Mouse (Mus musculus) kidney, embryonic 15.5 days (tissue): ENCODE data around the gene Elovl2. TPM values are rescaled to one million over a fixed set of nuclear protein-coding genes. Genes with fewer than 3 reads are reported as not detected.

ENCODE experiments used
- ATAC-seq: fragments of 200-750 bp; cut with Nextera tagmentation; replicated peaks from 2 replicates; pipeline ENCODE4 v1.8.0; 2017; ENCODE audit warnings: moderate TSS enrichment; ENCODE audit not compliant: low FRiP score
- H3K27ac ChIP-seq: fragments of 300-500 bp; sonication (generic); 2 replicates; pipeline ENCODE4 v1.5.1; 2015; ENCODE audit warnings: mild to moderate bottlenecking, inconsistent platforms
- H3K27me3 ChIP-seq: fragments of 300-500 bp; sonication (generic); 2 replicates; pipeline ENCODE4 v1.6.1; 2015; ENCODE audit warnings: inconsistent platforms
- H3K36me3 ChIP-seq: fragments of 300-500 bp; sonication (generic); 2 replicates; pipeline ENCODE4 v1.6.1; 2015; ENCODE audit warnings: inconsistent platforms
- H3K4me1 ChIP-seq: fragments of 300-500 bp; sonication (generic); 2 replicates; pipeline ENCODE4 v1.6.1; 2015; ENCODE audit warnings: inconsistent platforms
- H3K4me2 ChIP-seq: fragments of 300-500 bp; sonication (generic); 2 replicates; pipeline ENCODE4 v1.6.1; 2015; ENCODE audit warnings: moderate library complexity, mild to moderate bottlenecking, inconsistent platforms
- H3K4me3 ChIP-seq: fragments of 300-500 bp; sonication (generic); replicated peaks from 2 replicates; pipeline ENCODE4 v1.5.1; 2015; ENCODE audit warnings: mild to moderate bottlenecking, inconsistent platforms
- H3K9ac ChIP-seq: fragments of 300-500 bp; sonication (generic); 2 replicates; pipeline ENCODE4 v1.6.1; 2015; ENCODE audit warnings: mild to moderate bottlenecking, inconsistent platforms
- H3K9me3 ChIP-seq: fragments of 300-500 bp; sonication (generic); replicated peaks from 2 replicates; pipeline ENCODE4 v1.6.1; 2016; ENCODE audit warnings: inconsistent platforms
- WGBS: fragments of 180-500 bp; shearing (Covaris S2); methylation state at CpG from one replicate; pipeline ENCODE4 v1.1.7; 2015; ENCODE audit warnings: mixed read lengths; 5-methylcytosine and 5-hydroxymethylcytosine counted together
- polyA plus RNA-seq: library from polyadenylated mRNA; unstranded; fragments of >200 nt; fragmentation: Nextera tagmentation; extraction: Ambion mirVana; gene quantifications from 2 replicates; pipeline ENCODE4 v1.2.1, GENCODE M21; 2015

The Elovl2 gene
- polyA plus RNA-seq, 1 experiment from 2014 or later, result 19.2 TPM

DNA sequence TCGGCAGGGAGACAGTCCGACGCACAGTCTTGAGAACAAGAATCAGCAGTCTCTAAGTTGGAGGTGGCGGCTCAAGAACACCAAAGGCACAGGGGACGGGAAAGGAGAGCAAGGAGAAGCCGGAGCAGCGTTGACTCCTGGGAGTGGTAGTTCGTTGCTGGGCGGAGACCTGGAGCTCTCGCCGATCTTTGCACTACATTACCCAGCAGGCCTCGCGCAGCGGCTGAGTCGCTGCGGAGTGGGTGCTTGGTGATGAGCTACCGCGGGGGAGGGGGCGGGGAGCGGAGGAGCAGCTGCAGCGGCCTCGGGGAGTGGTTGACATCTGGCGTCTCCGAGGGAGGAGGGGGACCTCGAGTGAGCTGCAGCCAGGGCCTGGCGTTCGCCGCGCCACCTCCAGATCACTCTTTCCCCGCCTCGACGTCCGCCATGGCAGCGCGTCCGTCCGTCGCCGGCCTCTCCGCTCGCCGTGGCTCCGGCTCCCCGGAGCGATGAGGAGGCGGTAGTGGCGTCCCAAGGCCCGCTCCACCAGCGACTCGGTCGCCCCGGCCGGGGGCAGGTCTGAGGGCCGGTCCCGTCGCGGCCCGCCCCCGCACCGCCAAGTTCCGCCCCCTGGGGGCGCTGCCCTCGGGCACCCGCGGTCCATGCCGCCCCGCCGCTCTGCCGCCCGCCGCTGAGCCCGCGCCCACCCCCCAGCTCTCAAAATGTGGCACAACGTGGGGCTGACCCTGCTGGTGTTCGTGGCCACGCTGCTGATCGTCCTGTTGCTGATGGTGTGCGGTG lies 29.5 kb upstream of the Elovl2 start, which contains the start of gene Smim13:
Gene Smim13 (plus strand): TSS at position 307 of the 780 bp plus-strand sequence.
- peak within 1 kb of the TSS; percentile 80 for H3K4me3 ChIP-seq
- peaks cover 22% of the 10 kb centered on the region for H3K4me1 ChIP-seq
- no peaks in the 10 kb centered on the region for H3K27me3 ChIP-seq
- WGBS, result under 1% methylated on average over 58 of the region's 78 CpGs
- peak; percentile 98 for ATAC-seq
- peak within 1 kb of the TSS; percentile 77 for H3K9ac ChIP-seq
- peak within 1 kb of the TSS; percentile 87 for H3K4me2 ChIP-seq
- no peaks in the 10 kb centered on the region for H3K9me3 ChIP-seq
- peak within 1 kb of the TSS; percentile 93 for H3K27ac ChIP-seq
- no peaks in the 10 kb centered on the region for H3K36me3 ChIP-seq

DNA sequence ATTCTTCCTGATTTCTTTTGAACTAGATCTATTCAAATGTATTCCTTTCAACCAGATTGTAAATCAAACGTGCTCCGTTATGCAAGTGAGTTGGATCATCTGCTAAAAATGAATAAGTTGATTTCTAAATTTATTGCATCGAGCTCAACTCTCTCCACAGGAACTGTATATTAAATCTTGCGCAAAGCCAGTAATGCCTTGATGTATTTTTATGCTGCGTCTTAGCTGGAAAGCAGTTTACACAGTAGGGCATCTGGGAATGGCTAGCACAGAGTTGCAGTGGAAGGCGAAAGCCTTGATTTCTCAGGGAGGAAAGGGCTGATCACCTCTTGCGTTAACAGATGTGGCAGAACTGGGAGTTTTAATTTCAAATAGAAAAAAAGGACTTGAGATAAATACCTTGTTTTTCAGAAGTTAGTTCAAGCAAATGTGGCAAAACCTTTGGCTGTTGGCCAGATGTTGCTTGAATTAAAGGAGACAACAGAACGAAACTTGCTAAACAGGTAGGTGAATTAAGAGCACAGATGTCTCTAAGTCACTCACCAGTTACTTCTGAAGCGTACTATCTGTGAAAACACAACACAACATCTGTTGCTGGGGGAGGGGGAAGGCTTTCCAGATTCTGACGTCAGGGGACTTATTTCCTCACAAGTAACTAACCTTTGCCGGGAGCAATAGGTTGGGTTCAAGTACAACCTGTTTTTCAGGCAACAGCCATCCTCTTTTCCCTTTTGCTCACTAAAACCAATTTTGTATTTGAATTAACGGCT lies 28.7 kb upstream of the Elovl2 start:
- Histone ChIP-seq H3K4me3 (peak overlapping the region; percentile 80), H3K9me3 (no peaks in the 10 kb centered on the region), H3K27me3 (no peaks in the 10 kb centered on the region), H3K4me1 (peaks cover 22% of the 10 kb centered on the region), H3K27ac (peak overlapping the region; percentile 61; the same call in 1 of the 2 replicates), H3K4me2 (peak overlapping the region; percentile 87), H3K36me3 (no peaks in the 10 kb centered on the region), H3K9ac (peak overlapping the region; percentile 45; the same call in 1 of the 2 replicates)
- peak; percentile 2; the same call in 1 of the 2 replicates for ATAC-seq
- 41% methylated on average over 12 of the region's 12 CpGs for WGBS

DNA sequence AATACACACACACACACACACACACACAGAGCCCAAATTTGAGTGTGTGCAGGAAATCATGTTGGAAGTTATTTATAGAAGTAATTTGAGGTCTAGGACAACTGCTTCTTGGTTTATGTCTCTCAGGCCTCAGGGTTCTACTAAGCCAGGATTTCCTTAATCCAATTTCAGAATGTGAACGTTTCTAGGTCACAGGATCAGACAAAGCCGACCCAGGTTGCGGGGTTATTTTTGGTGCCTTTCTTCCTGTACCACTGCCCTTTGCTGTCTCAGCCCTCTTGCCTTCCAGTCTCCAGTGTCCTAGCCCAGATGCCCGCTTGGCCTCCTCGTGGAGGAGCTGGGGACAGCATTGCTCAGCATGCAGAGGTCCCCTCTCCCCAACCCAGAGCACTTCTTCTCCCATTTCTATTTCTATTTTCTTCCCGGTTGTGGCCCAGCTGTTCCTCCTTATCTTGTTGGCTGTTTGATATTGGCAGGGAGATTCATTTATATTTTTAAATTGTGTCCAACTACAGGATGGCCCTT lies 24.2 kb upstream of the Elovl2 start:
- Histone ChIP-seq H3K36me3 (no peaks in the 10 kb centered on the region), H3K4me1 (0 out of 2 replicates have a peak, but pooled peaks cover 6% of the 10 kb centered on the region), H3K9ac (no peak overlapping the region), H3K9me3 (no peaks in the 10 kb centered on the region), H3K27me3 (peaks cover 13% of the 10 kb centered on the region), H3K4me3 (no peak overlapping the region), H3K27ac (no peak overlapping the region), H3K4me2 (no peak overlapping the region)
- no peak for ATAC-seq
- 59% methylated on average over 6 of the region's 6 CpGs for WGBS

DNA sequence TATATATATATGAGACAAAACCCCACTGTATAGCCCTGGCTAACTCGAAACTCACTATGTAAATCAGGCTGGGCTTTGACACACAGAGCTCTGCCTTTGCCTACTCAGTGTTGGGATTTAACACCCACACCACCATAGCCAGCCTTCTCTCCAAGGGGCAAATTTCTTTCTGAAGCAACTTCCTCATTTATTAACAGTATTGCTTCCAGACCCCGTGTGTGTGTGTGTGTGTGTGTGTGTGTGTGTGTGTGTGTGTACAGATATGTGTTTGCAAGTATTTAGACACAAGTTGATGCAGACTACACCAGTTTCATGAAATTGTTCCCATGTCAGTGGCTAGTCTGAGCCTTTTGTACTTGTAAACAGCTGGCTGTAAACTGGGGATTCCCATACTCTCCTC lies 21.4 kb upstream of the Elovl2 start:
- no peak overlapping the region for H3K4me3 ChIP-seq
- 68% methylated on average over 2 of the region's 2 CpGs for WGBS
- no peak overlapping the region for H3K27ac ChIP-seq
- peaks cover 17% of the 10 kb centered on the region for H3K27me3 ChIP-seq
- H3K4me2 ChIP-seq, result no peak overlapping the region
- ATAC-seq, result no peak
- no peaks in the 10 kb centered on the region for H3K4me1 ChIP-seq
- H3K9me3 ChIP-seq, result no peaks in the 10 kb centered on the region
- no peaks in the 10 kb centered on the region for H3K36me3 ChIP-seq
- H3K9ac ChIP-seq, result no peak overlapping the region

DNA sequence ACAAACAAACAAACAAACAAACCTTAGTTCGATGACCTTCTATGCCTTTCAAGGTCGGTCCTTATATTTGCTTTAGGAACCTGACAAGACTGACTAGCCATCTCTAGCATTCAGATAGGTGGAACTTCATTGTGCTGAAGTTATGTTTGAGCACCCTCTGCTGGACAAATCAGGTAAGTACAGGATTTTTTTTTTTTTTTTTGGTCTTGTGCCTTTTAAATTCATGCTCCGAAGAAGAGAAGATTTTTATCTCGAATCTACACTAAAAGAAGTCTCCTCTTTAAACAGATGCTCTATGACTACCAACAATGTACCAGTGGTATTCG lies 18.6 kb upstream of the Elovl2 start:
- Histone ChIP-seq H3K4me3 (no peak overlapping the region), H3K4me2 (no peak overlapping the region), H3K27ac (no peak overlapping the region), H3K4me1 (no peaks in the 10 kb centered on the region), H3K27me3 (peaks cover 17% of the 10 kb centered on the region), H3K36me3 (no peaks in the 10 kb centered on the region), H3K9me3 (no peaks in the 10 kb centered on the region), H3K9ac (no peak overlapping the region)
- ATAC-seq, result no peak
- WGBS, result 8% methylated on average over 5 of the region's 5 CpGs

DNA sequence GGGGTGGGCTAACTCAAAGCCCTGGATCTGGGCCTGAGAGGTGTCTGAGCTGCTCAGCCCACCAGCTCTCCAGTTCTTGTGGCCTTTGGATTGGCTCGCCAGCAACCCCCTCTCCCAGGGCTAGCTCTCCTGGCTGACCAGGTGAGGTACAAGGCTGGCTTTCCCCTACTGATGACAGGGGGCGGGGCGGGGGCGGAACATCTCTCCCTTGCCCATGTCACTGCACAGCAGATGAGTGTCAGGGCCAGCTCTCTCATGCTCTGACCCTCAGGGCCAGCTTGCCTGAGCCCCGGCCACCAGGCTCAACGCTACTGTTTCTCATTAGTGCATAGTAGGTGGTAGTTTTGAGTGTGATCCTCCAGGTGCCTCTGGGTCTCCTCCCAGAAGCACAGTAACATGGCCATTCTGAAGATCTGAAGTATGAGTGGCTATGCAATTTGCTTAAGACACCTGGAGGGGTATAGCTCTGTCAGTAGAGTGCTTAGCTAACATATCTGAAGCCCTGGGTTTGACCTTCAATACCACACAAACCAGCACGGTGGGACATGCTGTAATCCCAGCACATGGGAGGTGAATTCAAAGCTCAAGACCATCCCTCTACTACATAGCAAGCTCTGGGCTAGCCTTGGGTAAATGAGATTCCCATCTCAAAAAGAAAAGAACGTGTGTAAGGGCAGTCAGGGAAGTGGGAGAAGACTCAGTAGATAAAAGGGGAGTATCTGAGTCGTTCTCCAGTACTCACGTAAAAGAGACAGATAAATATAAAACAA lies 18.0 kb upstream of the Elovl2 start:
- Histone ChIP-seq H3K9ac (no peak overlapping the region), H3K4me1 (no peaks in the 10 kb centered on the region), H3K36me3 (no peaks in the 10 kb centered on the region), H3K4me2 (no peak overlapping the region), H3K27ac (no peak overlapping the region), H3K9me3 (no peaks in the 10 kb centered on the region), H3K4me3 (no peak overlapping the region), H3K27me3 (peaks cover 17% of the 10 kb centered on the region)
- ATAC-seq, result no peak; the same call in 1 of the 2 replicates
- WGBS, result 79% methylated on average over 10 of the region's 10 CpGs

DNA sequence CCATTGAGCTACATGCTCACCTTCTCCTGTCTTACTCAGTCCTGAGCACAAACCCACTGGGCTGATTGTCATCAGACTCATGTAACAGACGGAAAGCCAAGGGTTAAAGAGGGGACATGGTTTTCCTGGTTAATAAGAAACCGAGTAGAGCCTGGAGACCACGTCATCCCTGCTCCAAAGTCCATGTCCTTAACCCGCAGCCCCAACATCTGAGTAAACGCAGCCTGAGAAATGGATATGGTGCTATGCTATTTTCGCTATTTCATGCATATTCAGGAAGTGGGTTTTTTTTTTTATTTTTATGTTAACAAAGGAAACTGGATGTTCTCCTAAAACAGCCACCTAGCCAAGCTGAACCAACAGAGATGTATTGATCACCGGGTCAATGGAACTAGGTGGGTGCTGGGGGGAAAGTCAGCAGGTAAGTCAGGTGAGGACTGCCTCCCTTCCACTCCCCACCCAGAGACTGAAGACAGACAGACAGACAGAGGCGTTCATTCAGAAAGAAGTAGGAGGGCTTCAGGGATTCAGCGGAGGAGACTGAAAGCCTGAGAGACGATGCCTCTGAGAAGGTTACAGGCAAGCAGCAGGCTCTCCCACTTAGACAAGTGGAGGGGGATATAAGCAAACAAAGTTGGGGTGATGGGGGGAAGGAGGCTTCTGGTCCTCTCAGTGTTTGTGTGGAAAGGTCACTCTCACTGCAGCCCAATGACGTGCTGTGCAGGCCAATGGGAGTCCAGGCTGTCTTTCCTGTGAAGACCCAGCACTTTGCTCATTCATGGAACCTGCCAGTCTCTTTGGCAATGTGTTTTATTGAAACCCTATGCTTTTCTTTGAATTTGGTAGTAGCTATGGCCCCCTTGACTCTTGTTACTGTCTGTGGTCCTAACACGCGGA lies 15.9 kb upstream of the Elovl2 start:
- WGBS, result 56% methylated on average over 13 of the region's 13 CpGs
- H3K9ac ChIP-seq, result no peak overlapping the region

DNA sequence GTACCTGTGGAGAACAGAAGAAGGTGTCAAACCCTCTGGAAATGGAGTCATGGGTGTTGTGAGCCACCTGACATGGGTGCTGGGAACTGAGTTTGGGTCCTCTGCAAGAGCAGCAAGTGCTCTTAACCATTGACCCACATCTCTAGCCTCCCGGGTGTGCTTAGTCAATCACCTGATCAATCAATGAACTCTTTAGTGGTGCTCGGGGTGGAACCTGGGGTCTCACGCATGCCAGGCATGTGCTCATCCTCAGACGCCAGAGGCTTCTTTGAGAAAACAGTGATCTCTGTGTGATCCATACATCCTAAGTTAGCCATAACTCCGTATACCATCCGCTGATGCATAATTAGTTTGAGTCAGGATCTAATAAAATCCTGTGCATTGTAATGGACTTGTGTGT lies 15.0 kb upstream of the Elovl2 start:
- H3K4me2 ChIP-seq, result no peak overlapping the region
- H3K36me3 ChIP-seq, result no peaks in the 10 kb centered on the region
- no peaks in the 10 kb centered on the region for H3K4me1 ChIP-seq
- no peak overlapping the region for H3K9ac ChIP-seq
- no peak overlapping the region for H3K4me3 ChIP-seq
- no peak for ATAC-seq
- 88% methylated on average over 6 of the region's 6 CpGs for WGBS
- H3K27me3 ChIP-seq, result peaks cover 11% of the 10 kb centered on the region
- no peak overlapping the region for H3K27ac ChIP-seq
- no peaks in the 10 kb centered on the region for H3K9me3 ChIP-seq

More for the DNA sequence above, 15.9 kb upstream of the Elovl2 start:
- Histone ChIP-seq H3K9me3 (no peaks in the 10 kb centered on the region), H3K4me1 (no peaks in the 10 kb centered on the region), H3K27ac (0 out of 2 replicates have a peak overlapping the region, but pooled peaks have one; percentile 7), H3K4me3 (peak overlapping the region; percentile 23), H3K27me3 (peaks cover 17% of the 10 kb centered on the region), H3K36me3 (no peaks in the 10 kb centered on the region), H3K4me2 (peak overlapping the region; percentile 32)
- ATAC-seq, result peak; percentile 27; the same call in 1 of the 2 replicates

DNA sequence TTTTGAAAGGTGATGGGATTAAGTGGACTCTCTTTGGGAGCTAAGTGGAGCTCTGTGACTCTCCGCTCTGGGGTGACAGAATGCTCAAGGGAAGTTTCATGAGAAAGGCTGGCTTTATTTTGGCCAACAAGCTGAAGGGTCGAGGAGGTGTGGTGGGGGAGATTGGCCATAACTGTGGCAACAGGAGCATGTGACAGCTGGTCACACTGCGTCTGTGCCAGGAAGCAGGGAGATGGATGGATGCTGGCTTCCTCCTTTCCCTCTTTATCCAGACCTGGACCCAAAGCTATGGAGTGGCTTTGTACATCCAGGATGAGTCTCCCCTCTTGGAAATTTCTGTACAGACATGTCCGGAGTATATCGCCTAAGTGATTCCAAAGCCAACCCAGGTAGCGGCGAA lies 13.0 kb upstream of the Elovl2 start:
- no peaks in the 10 kb centered on the region for H3K36me3 ChIP-seq
- H3K9ac ChIP-seq, result no peak overlapping the region
- H3K27ac ChIP-seq, result no peak overlapping the region
- 86% methylated on average over 7 of the region's 7 CpGs for WGBS
- H3K27me3 ChIP-seq, result no peaks in the 10 kb centered on the region
- ATAC-seq, result no peak
- no peak overlapping the region for H3K4me2 ChIP-seq
- no peaks in the 10 kb centered on the region for H3K9me3 ChIP-seq
- H3K4me1 ChIP-seq, result no peaks in the 10 kb centered on the region
- no peak overlapping the region for H3K4me3 ChIP-seq

DNA sequence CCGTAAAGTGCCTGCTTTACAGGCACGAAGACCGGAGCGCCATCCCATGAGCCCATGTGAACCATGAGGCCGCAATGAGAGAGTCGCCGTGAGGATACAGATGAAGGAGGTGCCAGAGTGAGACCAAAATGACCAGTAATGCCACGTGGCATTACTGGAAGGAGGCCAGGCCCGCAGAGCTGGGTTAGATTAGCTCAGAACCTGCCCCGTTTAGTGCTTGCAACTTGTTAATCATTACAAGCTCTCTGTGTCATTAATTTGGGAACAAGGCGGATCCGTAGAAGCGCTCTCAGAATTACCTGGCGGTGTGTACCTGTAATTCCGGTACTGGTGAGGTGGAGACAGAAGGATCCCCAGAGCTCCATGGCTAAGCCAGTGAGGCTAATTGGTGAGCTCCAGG lies 12.0 kb upstream of the Elovl2 start:
- Histone ChIP-seq H3K4me2 (no peak overlapping the region), H3K4me1 (no peaks in the 10 kb centered on the region), H3K9ac (no peak overlapping the region), H3K27ac (no peak overlapping the region), H3K9me3 (no peaks in the 10 kb centered on the region), H3K36me3 (no peaks in the 10 kb centered on the region), H3K27me3 (no peaks in the 10 kb centered on the region), H3K4me3 (no peak overlapping the region)
- WGBS, result 78% methylated on average over 15 of the region's 15 CpGs
- ATAC-seq, result peak; percentile 71; the same call in 1 of the 2 replicates
